Mouse (Mus musculus): Measurements from ENCODE around the gene Fer1l5. TPM values are rescaled to one million over a fixed set of nuclear protein-coding genes. Genes with fewer than 3 reads are reported as not detected.

Gene Fer1l5
- polyA plus RNA-seq, 1 experiment, result not detected

DNA sequence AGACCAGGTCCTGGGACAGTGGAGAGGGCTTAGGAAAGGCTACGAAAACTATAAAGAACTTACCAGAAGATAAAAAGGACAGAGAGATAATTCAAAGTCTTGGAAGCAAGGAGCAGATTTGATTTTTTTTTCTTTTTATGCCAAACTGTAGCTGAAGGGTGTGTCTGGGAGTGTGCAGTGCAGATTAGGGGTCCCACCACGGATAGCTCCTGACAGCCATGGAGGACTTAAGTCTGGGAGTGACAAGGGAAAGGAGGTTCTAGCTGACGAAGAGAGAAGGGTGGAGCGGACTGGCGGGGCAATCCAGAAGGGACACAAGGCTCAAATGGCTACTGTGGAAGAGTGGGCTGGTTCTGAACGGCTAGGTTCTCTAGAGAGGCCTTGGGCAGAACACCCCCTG lies 6.8 kb downstream of the Fer1l5 start:
- no peak overlapping the region for H3K27ac ChIP-seq (ENCODE audit: control insufficient read depth, insufficient read depth, low read depth, low read length, poor library complexity)
- H3K4me1 ChIP-seq (ENCODE audit: control insufficient read depth, insufficient read depth, low read length), result no peaks in the 10 kb centered on the region
- no peak for TF ChIP-seq CTCF (IDR thresholded peaks at IDR 0.05; ENCODE audit: control insufficient read depth, insufficient read depth, low read length)
- no peak for TF ChIP-seq POLR2A (IDR thresholded peaks at IDR 0.05; ENCODE audit: borderline replicate concordance, control insufficient read depth, low read depth, low read length)
- no peak overlapping the region for H3K4me3 ChIP-seq (replicated peaks; ENCODE audit: control insufficient read depth, low read depth, low read length)
- 66% methylated on average over 6 of the region's 6 CpGs for WGBS

DNA sequence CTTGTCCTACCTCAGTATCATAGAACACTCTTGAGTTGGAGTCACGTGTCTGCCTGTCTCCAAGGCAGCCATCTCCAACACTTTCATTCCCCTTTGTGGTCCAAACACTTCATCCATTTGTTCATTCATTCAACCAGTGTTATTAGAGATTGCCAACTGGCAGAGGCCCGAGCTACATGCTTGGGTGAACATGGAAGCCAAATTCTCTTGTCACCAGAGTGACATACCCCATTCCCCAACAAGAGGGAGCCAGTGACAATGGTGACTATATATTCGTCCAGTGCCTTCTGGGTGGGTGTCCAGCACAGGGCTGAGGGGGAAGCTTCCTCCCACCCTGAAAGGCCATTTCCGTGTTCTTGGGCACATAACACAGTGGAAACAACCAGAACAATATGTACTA lies 7.5 kb downstream of the Fer1l5 start:
- Histone ChIP-seq H3K27ac (ENCODE audit: control insufficient read depth, insufficient read depth, low read depth, low read length, poor library complexity) (no peak overlapping the region), H3K4me1 (ENCODE audit: control insufficient read depth, insufficient read depth, low read length) (no peaks in the 10 kb centered on the region), H3K4me3 (replicated peaks; ENCODE audit: control insufficient read depth, low read depth, low read length) (no peak overlapping the region)
- 67% methylated on average over 4 of the region's 4 CpGs for WGBS
- TF ChIP-seq CTCF (IDR thresholded peaks at IDR 0.05; ENCODE audit: control insufficient read depth, insufficient read depth, low read length), result no peak
- no peak for TF ChIP-seq POLR2A (IDR thresholded peaks at IDR 0.05; ENCODE audit: borderline replicate concordance, control insufficient read depth, low read depth, low read length)

- no peak for TF ChIP-seq POLR2A (IDR thresholded peaks at IDR 0.05; ENCODE audit: borderline replicate concordance, control insufficient read depth, low read depth, low read length)
- no peak for TF ChIP-seq CTCF (IDR thresholded peaks at IDR 0.05; ENCODE audit: control insufficient read depth, insufficient read depth, low read length)
- no peaks in the 10 kb centered on the region for H3K4me1 ChIP-seq (ENCODE audit: control insufficient read depth, insufficient read depth, low read length)
- H3K4me3 ChIP-seq (replicated peaks; ENCODE audit: control insufficient read depth, low read depth, low read length), result no peak overlapping the region
- H3K27ac ChIP-seq (ENCODE audit: control insufficient read depth, insufficient read depth, low read depth, low read length, poor library complexity), result no peak overlapping the region
- 50% methylated on average over 6 of the region's 6 CpGs for WGBS
These were observed 24.9 kb downstream of the Fer1l5 start for GRCm38 (mm10) chr1:36397041-36397440.

- H3K4me3 ChIP-seq (replicated peaks; ENCODE audit: control insufficient read depth, low read depth, low read length), result no peak overlapping the region
- no peak for TF ChIP-seq POLR2A (IDR thresholded peaks at IDR 0.05; ENCODE audit: borderline replicate concordance, control insufficient read depth, low read depth, low read length)
- no peak for TF ChIP-seq CTCF (IDR thresholded peaks at IDR 0.05; ENCODE audit: control insufficient read depth, insufficient read depth, low read length)
- no peaks in the 10 kb centered on the region for H3K4me1 ChIP-seq (ENCODE audit: control insufficient read depth, insufficient read depth, low read length)
- WGBS, result 74% methylated on average over 4 of the region's 4 CpGs
- H3K27ac ChIP-seq (ENCODE audit: control insufficient read depth, insufficient read depth, low read depth, low read length, poor library complexity), result no peak overlapping the region
These were observed 29.4 kb downstream of the Fer1l5 start for GRCm38 (mm10) chr1:36401509-36401908.

- no peaks in the 10 kb centered on the region for H3K4me1 ChIP-seq (ENCODE audit: control insufficient read depth, insufficient read depth, low read length)
- H3K27ac ChIP-seq (ENCODE audit: control insufficient read depth, insufficient read depth, low read depth, low read length, poor library complexity), result no peak overlapping the region
- 75% methylated on average over 6 of the region's 6 CpGs for WGBS
- TF ChIP-seq CTCF (IDR thresholded peaks at IDR 0.05; ENCODE audit: control insufficient read depth, insufficient read depth, low read length) (no peak), POLR2A (IDR thresholded peaks at IDR 0.05; ENCODE audit: borderline replicate concordance, control insufficient read depth, low read depth, low read length) (no peak)
- H3K4me3 ChIP-seq (replicated peaks; ENCODE audit: control insufficient read depth, low read depth, low read length), result no peak overlapping the region
These were observed 32.4 kb downstream of the Fer1l5 start for GRCm38 (mm10) chr1:36404531-36404930.

- TF ChIP-seq POLR2A (IDR thresholded peaks at IDR 0.05; ENCODE audit: borderline replicate concordance, control insufficient read depth, low read depth, low read length) (no peak), CTCF (IDR thresholded peaks at IDR 0.05; ENCODE audit: control insufficient read depth, insufficient read depth, low read length) (no peak)
- Histone ChIP-seq H3K4me3 (replicated peaks; ENCODE audit: control insufficient read depth, low read depth, low read length) (no peak overlapping the region), H3K4me1 (ENCODE audit: control insufficient read depth, insufficient read depth, low read length) (no peaks in the 10 kb centered on the region), H3K27ac (ENCODE audit: control insufficient read depth, insufficient read depth, low read depth, low read length, poor library complexity) (no peak overlapping the region)
- WGBS, result 86% methylated on average over 2 of the region's 2 CpGs
These were observed 57.4 kb downstream of the Fer1l5 start for GRCm38 (mm10) chr1:36429511-36429910.

GRCm38 (mm10) chr1:36432999-36433398 lies 60.9 kb downstream of the Fer1l5 start:
- Histone ChIP-seq H3K4me3 (replicated peaks; ENCODE audit: control insufficient read depth, low read depth, low read length) (no peak overlapping the region), H3K4me1 (ENCODE audit: control insufficient read depth, insufficient read depth, low read length) (no peaks in the 10 kb centered on the region), H3K27ac (ENCODE audit: control insufficient read depth, insufficient read depth, low read depth, low read length, poor library complexity) (no peak overlapping the region)
- 89% methylated on average over 4 of the region's 4 CpGs for WGBS
- no peak for TF ChIP-seq POLR2A (IDR thresholded peaks at IDR 0.05; ENCODE audit: borderline replicate concordance, control insufficient read depth, low read depth, low read length)
- TF ChIP-seq CTCF (IDR thresholded peaks at IDR 0.05; ENCODE audit: control insufficient read depth, insufficient read depth, low read length), result no peak

DNA sequence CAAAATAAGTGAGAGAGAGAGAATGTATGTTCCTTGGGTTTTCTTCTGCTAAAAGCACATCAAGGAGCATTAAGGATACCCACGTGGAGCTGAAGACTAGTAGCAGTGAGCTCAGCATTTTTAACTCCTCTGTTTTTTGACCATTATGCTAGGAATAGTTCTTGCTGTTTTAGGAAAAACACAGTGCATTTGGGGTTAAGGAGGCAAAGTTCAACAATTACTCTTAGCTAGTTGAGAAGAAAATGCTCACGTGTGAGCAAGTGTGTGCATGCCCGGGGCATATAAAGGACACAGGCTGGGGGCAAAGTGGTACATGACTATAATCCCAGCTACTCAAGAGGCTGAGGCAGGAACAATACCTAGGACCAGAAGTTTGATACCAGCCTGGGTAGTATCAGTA lies 61.5 kb downstream of the Fer1l5 start:
- Histone ChIP-seq H3K4me1 (ENCODE audit: control insufficient read depth, insufficient read depth, low read length) (no peaks in the 10 kb centered on the region), H3K27ac (ENCODE audit: control insufficient read depth, insufficient read depth, low read depth, low read length, poor library complexity) (no peak overlapping the region), H3K4me3 (replicated peaks; ENCODE audit: control insufficient read depth, low read depth, low read length) (no peak overlapping the region)
- TF ChIP-seq POLR2A (IDR thresholded peaks at IDR 0.05; ENCODE audit: borderline replicate concordance, control insufficient read depth, low read depth, low read length), result no peak
- no peak for TF ChIP-seq CTCF (IDR thresholded peaks at IDR 0.05; ENCODE audit: control insufficient read depth, insufficient read depth, low read length)
- WGBS, result 84% methylated on average over 3 of the region's 3 CpGs

DNA sequence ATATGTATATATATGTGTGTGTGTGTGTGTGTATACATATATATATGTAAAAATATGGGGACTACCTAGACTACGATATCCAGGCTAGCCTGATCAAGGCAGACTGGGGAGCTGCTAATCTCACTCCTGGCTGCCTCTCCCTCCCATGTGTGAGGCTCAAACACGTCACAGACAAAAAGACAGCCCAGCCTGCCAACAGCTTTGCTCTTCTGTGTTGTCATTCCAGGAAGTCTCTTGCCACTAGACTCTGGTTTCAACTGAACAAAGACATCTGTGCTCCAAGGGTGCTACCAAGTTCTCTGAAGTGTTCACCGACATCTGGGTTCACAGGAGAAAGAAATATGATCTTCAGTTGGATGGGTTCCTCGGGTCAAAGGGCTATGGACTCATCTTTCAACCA lies 63.0 kb downstream of the Fer1l5 start:
- no peak for TF ChIP-seq CTCF (IDR thresholded peaks at IDR 0.05; ENCODE audit: control insufficient read depth, insufficient read depth, low read length)
- no peak for TF ChIP-seq POLR2A (IDR thresholded peaks at IDR 0.05; ENCODE audit: borderline replicate concordance, control insufficient read depth, low read depth, low read length)
- no peaks in the 10 kb centered on the region for H3K4me1 ChIP-seq (ENCODE audit: control insufficient read depth, insufficient read depth, low read length)
- no peak overlapping the region for H3K4me3 ChIP-seq (replicated peaks; ENCODE audit: control insufficient read depth, low read depth, low read length)
- H3K27ac ChIP-seq (ENCODE audit: control insufficient read depth, insufficient read depth, low read depth, low read length, poor library complexity), result no peak overlapping the region
- 69% methylated on average over 4 of the region's 4 CpGs for WGBS
